Mouse (Mus musculus) kidney, embryonic 15.5 days (tissue): ENCODE data around the gene Phlpp1. TPM values are rescaled to one million over a fixed set of nuclear protein-coding genes. Genes with fewer than 3 reads are reported as not detected.

Experiments
- ATAC-seq: fragments of 200-750 bp; cut with Nextera tagmentation; replicated peaks from 2 replicates; pipeline ENCODE4 v1.8.0; 2017; ENCODE audit warnings: moderate TSS enrichment; ENCODE audit not compliant: low FRiP score
- H3K27ac ChIP-seq: fragments of 300-500 bp; sonication (generic); 2 replicates; pipeline ENCODE4 v1.5.1; 2015; ENCODE audit warnings: mild to moderate bottlenecking, inconsistent platforms
- H3K27me3 ChIP-seq: fragments of 300-500 bp; sonication (generic); 2 replicates; pipeline ENCODE4 v1.6.1; 2015; ENCODE audit warnings: inconsistent platforms
- H3K36me3 ChIP-seq: fragments of 300-500 bp; sonication (generic); 2 replicates; pipeline ENCODE4 v1.6.1; 2015; ENCODE audit warnings: inconsistent platforms
- H3K4me1 ChIP-seq: fragments of 300-500 bp; sonication (generic); 2 replicates; pipeline ENCODE4 v1.6.1; 2015; ENCODE audit warnings: inconsistent platforms
- H3K4me2 ChIP-seq: fragments of 300-500 bp; sonication (generic); 2 replicates; pipeline ENCODE4 v1.6.1; 2015; ENCODE audit warnings: moderate library complexity, mild to moderate bottlenecking, inconsistent platforms
- H3K4me3 ChIP-seq: fragments of 300-500 bp; sonication (generic); replicated peaks from 2 replicates; pipeline ENCODE4 v1.5.1; 2015; ENCODE audit warnings: mild to moderate bottlenecking, inconsistent platforms
- H3K9ac ChIP-seq: fragments of 300-500 bp; sonication (generic); 2 replicates; pipeline ENCODE4 v1.6.1; 2015; ENCODE audit warnings: mild to moderate bottlenecking, inconsistent platforms
- H3K9me3 ChIP-seq: fragments of 300-500 bp; sonication (generic); replicated peaks from 2 replicates; pipeline ENCODE4 v1.6.1; 2016; ENCODE audit warnings: inconsistent platforms
- WGBS: fragments of 180-500 bp; shearing (Covaris S2); methylation state at CpG from one replicate; pipeline ENCODE4 v1.1.7; 2015; ENCODE audit warnings: mixed read lengths; 5-methylcytosine and 5-hydroxymethylcytosine counted together
- polyA plus RNA-seq: library from polyadenylated mRNA; unstranded; fragments of >200 nt; fragmentation: Nextera tagmentation; extraction: Ambion mirVana; gene quantifications from 2 replicates; pipeline ENCODE4 v1.2.1, GENCODE M21; 2015

The Phlpp1 gene
- polyA plus RNA-seq, 1 experiment from 2014 or later, result 3.5 TPM

- 84% methylated on average over 12 of the region's 12 CpGs for WGBS
- H3K27me3 ChIP-seq, result no peaks in the 10 kb centered on the region
- H3K27ac ChIP-seq, result no peak overlapping the region
- H3K4me3 ChIP-seq, result no peak overlapping the region
- no peak overlapping the region for H3K9ac ChIP-seq
- H3K9me3 ChIP-seq, result no peaks in the 10 kb centered on the region
- H3K4me2 ChIP-seq, result no peak overlapping the region
- H3K4me1 ChIP-seq, result no peaks in the 10 kb centered on the region
- ATAC-seq, result no peak
- no peaks in the 10 kb centered on the region for H3K36me3 ChIP-seq
These were observed 19.7 kb upstream of the Phlpp1 start for GRCm38 (mm10) chr1:106151846-106152245.

DNA sequence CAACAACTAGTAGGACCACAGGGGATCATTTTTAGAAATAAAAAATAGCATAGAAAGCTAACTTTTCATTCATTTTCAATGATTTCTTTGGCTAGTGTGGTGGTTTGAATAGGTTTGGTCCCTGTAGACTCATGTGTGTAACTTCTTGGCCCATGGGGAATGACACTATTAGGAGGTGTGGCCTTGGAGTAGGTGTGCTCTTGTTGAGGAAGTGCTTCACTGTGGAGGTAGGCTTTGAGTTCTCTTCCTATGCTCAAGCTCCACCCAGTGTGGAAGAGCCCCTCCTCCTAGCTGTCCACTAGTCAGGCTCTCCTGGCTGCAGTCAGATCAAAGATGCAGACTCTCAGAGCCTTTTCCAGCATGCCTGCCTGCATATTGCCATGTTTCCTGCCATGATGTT lies 18.8 kb upstream of the Phlpp1 start:
- no peaks in the 10 kb centered on the region for H3K36me3 ChIP-seq
- ATAC-seq, result no peak
- H3K27ac ChIP-seq, result no peak overlapping the region
- no peak overlapping the region for H3K4me2 ChIP-seq
- no peaks in the 10 kb centered on the region for H3K4me1 ChIP-seq
- H3K9ac ChIP-seq, result no peak overlapping the region
- no peaks in the 10 kb centered on the region for H3K9me3 ChIP-seq
- H3K4me3 ChIP-seq, result no peak overlapping the region
- no peaks in the 10 kb centered on the region for H3K27me3 ChIP-seq

DNA sequence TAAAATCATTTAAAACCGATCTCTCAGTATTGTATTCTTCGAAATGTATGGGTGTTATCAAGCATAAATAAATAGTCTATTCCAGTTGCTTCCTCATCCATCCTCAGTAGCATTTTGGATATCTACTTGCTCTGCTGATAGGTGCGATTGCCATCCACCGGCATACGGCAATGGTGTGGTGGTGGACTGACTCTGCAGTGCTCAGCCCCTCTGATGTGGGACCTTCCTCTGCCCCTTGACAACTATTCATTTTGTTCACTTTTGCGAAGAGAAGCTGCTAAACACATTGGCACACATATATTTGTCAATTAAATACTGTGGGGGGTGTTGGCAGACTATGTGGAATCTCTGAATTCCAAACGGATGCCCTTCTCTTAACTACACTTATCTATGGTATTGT lies 17.0 kb upstream of the Phlpp1 start:
- no peak overlapping the region for H3K4me2 ChIP-seq
- H3K36me3 ChIP-seq, result no peaks in the 10 kb centered on the region
- H3K27ac ChIP-seq, result no peak overlapping the region
- ATAC-seq, result no peak
- no peaks in the 10 kb centered on the region for H3K27me3 ChIP-seq
- no peak overlapping the region for H3K4me3 ChIP-seq
- no peaks in the 10 kb centered on the region for H3K4me1 ChIP-seq
- H3K9me3 ChIP-seq, result no peaks in the 10 kb centered on the region
- no peak overlapping the region for H3K9ac ChIP-seq
- WGBS, result 89% methylated on average over 7 of the region's 7 CpGs

DNA sequence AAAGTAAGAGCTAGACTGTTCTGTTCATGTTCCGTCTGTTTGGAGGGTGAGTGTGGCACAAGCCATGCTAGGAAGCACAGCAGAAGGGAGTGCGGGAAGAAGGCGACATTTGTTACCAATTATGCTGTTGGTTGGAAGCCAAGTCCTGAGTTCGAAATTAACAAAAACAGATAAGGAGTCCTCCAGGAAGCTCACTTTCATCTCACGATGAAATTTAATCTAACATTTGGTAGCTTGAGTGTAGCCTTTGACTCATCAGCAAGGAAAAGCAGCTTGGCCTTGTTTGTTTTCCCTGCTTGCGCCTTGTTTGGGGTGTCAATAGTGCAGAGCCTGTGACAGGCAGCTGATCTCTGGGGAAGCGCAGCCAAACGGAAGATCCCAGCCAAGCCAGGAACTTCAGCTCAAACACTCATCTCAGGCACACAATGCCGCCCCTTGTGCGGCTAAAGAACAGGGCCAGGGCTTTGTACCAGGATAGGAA lies 16.4 kb upstream of the Phlpp1 start:
- Histone ChIP-seq H3K4me3 (no peak overlapping the region), H3K9ac (no peak overlapping the region), H3K4me2 (no peak overlapping the region), H3K27ac (no peak overlapping the region), H3K36me3 (no peaks in the 10 kb centered on the region), H3K4me1 (no peaks in the 10 kb centered on the region), H3K27me3 (no peaks in the 10 kb centered on the region), H3K9me3 (no peaks in the 10 kb centered on the region)
- ATAC-seq, result no peak
- WGBS, result 68% methylated on average over 10 of the region's 10 CpGs

DNA sequence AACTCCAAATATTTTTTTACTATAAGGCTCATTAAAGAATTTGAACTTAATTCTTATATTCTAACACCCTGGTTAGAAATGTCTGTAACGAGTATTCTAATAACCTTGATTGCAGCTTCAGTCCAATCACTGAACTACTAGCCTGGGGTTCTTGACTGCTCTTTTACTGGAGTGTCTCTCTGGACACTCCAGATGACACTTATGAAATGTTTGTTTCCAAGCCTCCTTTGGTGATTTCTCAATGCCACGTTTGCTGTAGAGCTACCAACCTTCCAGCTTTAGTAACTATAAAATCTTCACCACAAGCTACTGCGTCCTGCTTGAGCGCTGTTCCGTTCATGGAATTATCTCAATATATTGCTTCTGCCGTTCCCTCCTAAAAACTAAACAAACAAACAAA lies 15.8 kb upstream of the Phlpp1 start:
- H3K9me3 ChIP-seq, result no peaks in the 10 kb centered on the region
- no peak overlapping the region for H3K9ac ChIP-seq
- H3K36me3 ChIP-seq, result no peaks in the 10 kb centered on the region
- no peak overlapping the region for H3K4me3 ChIP-seq
- no peak overlapping the region for H3K27ac ChIP-seq
- no peaks in the 10 kb centered on the region for H3K27me3 ChIP-seq
- WGBS, result 82% methylated on average over 6 of the region's 6 CpGs
- no peaks in the 10 kb centered on the region for H3K4me1 ChIP-seq
- no peak overlapping the region for H3K4me2 ChIP-seq
- ATAC-seq, result no peak

DNA sequence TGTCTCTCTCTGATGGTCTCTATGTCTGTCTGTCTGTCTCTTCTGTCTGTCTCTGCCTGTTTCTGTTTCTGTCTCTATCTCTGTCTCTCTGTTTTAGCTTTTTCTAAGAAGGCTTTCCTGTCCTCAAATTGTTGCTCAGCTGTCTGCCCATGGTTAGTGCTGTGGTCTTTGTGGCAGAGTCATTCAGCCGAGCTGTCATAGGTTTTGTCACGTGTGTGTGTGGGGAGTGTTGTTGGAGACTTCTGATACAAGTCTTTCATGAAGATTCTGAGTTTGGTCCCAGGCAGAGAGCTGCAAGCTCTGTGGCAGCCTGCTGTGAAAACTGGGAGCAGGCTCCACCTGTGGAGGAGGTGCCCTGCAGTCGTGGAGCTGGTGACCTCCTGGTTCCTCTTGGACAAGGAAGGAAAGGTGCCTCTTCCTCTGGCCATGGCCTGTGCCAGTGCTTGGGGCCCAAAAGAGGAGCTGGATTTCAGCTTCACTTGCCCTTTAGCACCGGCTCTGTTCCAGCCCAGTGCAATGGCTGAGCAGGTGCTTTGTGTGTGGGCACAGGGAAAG lies 13.5 kb upstream of the Phlpp1 start:
- WGBS, result 48% methylated on average over 4 of the region's 4 CpGs
- Histone ChIP-seq H3K4me3 (no peak overlapping the region), H3K4me1 (no peaks in the 10 kb centered on the region), H3K9me3 (no peaks in the 10 kb centered on the region), H3K36me3 (no peaks in the 10 kb centered on the region), H3K4me2 (no peak overlapping the region), H3K27ac (no peak overlapping the region), H3K9ac (no peak overlapping the region), H3K27me3 (no peaks in the 10 kb centered on the region)
- ATAC-seq, result no peak

DNA sequence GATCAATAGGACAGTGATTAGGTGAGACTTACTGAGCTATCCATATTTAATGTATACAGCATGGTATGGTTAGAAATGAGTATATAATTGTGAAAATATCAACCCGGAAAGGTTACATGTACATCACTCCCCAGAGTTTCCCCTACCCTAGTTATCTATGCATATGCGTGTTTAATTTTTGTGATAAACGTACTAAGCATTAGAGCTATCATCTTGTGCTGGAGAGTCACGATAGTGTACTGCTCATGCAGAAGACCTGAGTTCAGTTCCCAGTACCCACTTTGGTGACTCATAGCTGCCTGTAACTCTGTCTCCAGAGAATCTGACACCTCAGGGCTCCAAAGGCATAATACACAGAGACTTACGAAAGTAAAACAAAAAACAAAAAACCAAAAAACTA lies 11.9 kb upstream of the Phlpp1 start:
- Histone ChIP-seq H3K27ac (no peak overlapping the region), H3K9me3 (no peaks in the 10 kb centered on the region), H3K4me2 (no peak overlapping the region), H3K4me3 (no peak overlapping the region), H3K27me3 (no peaks in the 10 kb centered on the region), H3K4me1 (no peaks in the 10 kb centered on the region), H3K36me3 (no peaks in the 10 kb centered on the region), H3K9ac (no peak overlapping the region)
- no peak for ATAC-seq
- 91% methylated on average over 5 of the region's 5 CpGs for WGBS

DNA sequence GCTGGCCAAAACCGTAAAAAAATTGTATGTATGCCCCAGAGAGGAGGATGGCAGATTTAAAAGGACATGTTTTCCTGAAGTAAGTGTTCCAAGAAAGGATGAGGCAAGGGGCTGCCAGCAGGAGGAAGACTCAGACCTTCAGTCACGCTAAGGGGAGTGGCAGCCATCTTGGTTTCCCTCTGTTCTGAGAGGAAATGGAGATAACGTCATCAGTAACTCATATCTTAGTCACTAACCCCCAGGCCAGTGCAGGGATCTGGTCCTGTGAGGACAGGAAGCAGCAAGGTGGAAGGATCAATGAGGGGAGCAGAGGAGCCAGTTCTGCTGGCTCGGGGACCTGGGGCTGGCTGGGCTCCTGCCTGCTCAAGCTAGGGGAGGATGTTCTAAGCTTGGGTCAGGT lies 10.6 kb upstream of the Phlpp1 start:
- H3K9me3 ChIP-seq, result no peaks in the 10 kb centered on the region
- 68% methylated on average over 4 of the region's 4 CpGs for WGBS

DNA sequence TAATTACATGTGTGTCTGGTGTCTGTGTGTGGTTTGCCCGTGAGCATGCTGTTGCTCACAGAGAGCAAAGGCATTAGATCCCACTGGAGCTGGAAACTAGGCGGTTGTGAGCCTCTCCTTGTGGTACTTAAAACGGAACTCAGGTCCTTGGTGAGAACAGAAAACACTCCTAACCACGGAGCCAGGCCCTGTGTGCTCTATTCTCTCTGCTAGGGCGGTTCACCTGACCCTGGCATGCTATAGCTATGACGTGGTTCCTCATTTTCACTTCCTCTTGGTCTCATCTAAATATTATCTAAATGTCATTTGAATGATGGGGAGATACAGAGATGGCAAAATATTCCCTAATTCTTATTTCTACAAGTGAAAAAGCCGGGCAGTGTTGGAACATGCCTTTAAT lies 9.0 kb upstream of the Phlpp1 start:
- WGBS, result 83% methylated on average over 7 of the region's 7 CpGs
- Histone ChIP-seq H3K4me3 (no peak overlapping the region), H3K27ac (no peak overlapping the region), H3K9ac (no peak overlapping the region), H3K4me1 (no peaks in the 10 kb centered on the region), H3K27me3 (no peaks in the 10 kb centered on the region), H3K36me3 (no peaks in the 10 kb centered on the region), H3K4me2 (no peak overlapping the region), H3K9me3 (no peaks in the 10 kb centered on the region)
- no peak for ATAC-seq

More for the DNA sequence above, 10.6 kb upstream of the Phlpp1 start:
- no peak for ATAC-seq
- Histone ChIP-seq H3K27me3 (no peaks in the 10 kb centered on the region), H3K9ac (no peak overlapping the region), H3K27ac (no peak overlapping the region), H3K4me1 (no peaks in the 10 kb centered on the region), H3K4me2 (no peak overlapping the region), H3K36me3 (no peaks in the 10 kb centered on the region), H3K4me3 (no peak overlapping the region)

- Histone ChIP-seq H3K9ac (no peak overlapping the region), H3K27ac (no peak overlapping the region), H3K36me3 (no peaks in the 10 kb centered on the region), H3K4me2 (no peak overlapping the region), H3K4me3 (no peak overlapping the region), H3K27me3 (no peaks in the 10 kb centered on the region), H3K9me3 (no peaks in the 10 kb centered on the region), H3K4me1 (no peaks in the 10 kb centered on the region)
- WGBS, result 78% methylated on average over 8 of the region's 8 CpGs
- no peak for ATAC-seq
These were observed 8.2 kb upstream of the Phlpp1 start for GRCm38 (mm10) chr1:106163401-106163800.

- no peak overlapping the region for H3K9ac ChIP-seq
- H3K9me3 ChIP-seq, result no peaks in the 10 kb centered on the region
- 93% methylated on average over 3 of the region's 3 CpGs for WGBS
- no peak overlapping the region for H3K27ac ChIP-seq
- H3K4me2 ChIP-seq, result no peak overlapping the region
- ATAC-seq, result no peak
- no peaks in the 10 kb centered on the region for H3K36me3 ChIP-seq
- no peaks in the 10 kb centered on the region for H3K27me3 ChIP-seq
- no peak overlapping the region for H3K4me3 ChIP-seq
- H3K4me1 ChIP-seq, result no peaks in the 10 kb centered on the region
These were observed 7.4 kb upstream of the Phlpp1 start for GRCm38 (mm10) chr1:106164111-106164510.

DNA sequence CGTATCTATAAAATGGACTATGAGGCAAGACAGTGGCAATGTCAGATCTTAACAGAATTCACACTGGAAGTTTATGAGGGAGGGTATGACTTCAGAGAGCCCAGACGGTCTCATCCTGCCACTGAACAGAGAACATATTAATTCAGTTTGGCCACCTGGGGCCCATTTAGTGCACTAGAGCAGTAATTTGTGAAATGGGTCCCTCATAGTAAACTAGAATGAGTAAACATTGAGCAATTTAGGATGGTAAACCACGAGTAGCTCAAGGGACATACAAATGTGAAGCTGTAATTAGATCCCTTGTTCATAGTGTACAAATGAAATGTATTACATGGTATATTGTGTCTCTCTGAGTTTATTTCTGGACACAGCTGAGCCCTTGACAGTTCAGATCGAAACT lies 3.6 kb upstream of the Phlpp1 start:
- Histone ChIP-seq H3K36me3 (no peaks in the 10 kb centered on the region), H3K9ac (no peak overlapping the region), H3K27me3 (no peaks in the 10 kb centered on the region), H3K9me3 (no peaks in the 10 kb centered on the region), H3K4me3 (no peak overlapping the region), H3K4me2 (no peak overlapping the region), H3K4me1 (peaks cover 13% of the 10 kb centered on the region), H3K27ac (no peak overlapping the region)
- no peak for ATAC-seq
- 45% methylated on average over 4 of the region's 4 CpGs for WGBS

GRCm38 (mm10) chr1:106168801-106169200 lies 2.8 kb upstream of the Phlpp1 start:
- Histone ChIP-seq H3K9me3 (no peaks in the 10 kb centered on the region), H3K4me2 (no peak overlapping the region), H3K27me3 (no peaks in the 10 kb centered on the region), H3K4me3 (no peak overlapping the region), H3K36me3 (no peaks in the 10 kb centered on the region), H3K9ac (no peak overlapping the region), H3K4me1 (peaks cover 21% of the 10 kb centered on the region), H3K27ac (no peak overlapping the region)
- WGBS, result 44% methylated on average over 3 of the region's 3 CpGs
- ATAC-seq, result no peak
